Mouse (Mus musculus): ENCODE results near the gene Aig1. TPM values are rescaled to one million over a fixed set of nuclear protein-coding genes. Genes with fewer than 3 reads are reported as not detected.

Gene Aig1
- polyA plus RNA-seq, 1 experiment, result 12.1 TPM

GRCm38 (mm10) chr10:13713711-13714110, 155.1 kb downstream of the Aig1 start:
- Histone ChIP-seq H3K4me3 (ENCODE audit: extremely low read depth, insufficient read depth, insufficient read length) (no peak overlapping the region), H3K27ac (ENCODE audit: insufficient read depth, low read length) (no peak overlapping the region), H3K36me3 (ENCODE audit: control insufficient read depth, insufficient read depth, low read length) (no peaks in the 10 kb centered on the region), H3K4me1 (ENCODE audit: control insufficient read depth, insufficient read depth, insufficient read length) (no peaks in the 10 kb centered on the region), H3K27me3 (ENCODE audit: control insufficient read depth, insufficient read depth, low read length) (no peaks in the 10 kb centered on the region)
- TF ChIP-seq POLR2A (IDR thresholded peaks at IDR 0.05; ENCODE audit: low read depth, low read length) (no peak), CTCF (IDR thresholded peaks at IDR 0.05; ENCODE audit: extremely low read depth, insufficient read depth, insufficient read length, insufficient replicate concordance) (no peak)
- 80% methylated on average over 5 of the region's 5 CpGs for WGBS
- DNase-seq (ENCODE audit: low read depth in 1 of 2, low spot score in 2 of 2), result no peak

- no peaks in the 10 kb centered on the region for H3K36me3 ChIP-seq (ENCODE audit: control insufficient read depth, insufficient read depth, low read length)
- H3K4me1 ChIP-seq (ENCODE audit: control insufficient read depth, insufficient read depth, insufficient read length), result no peaks in the 10 kb centered on the region
- TF ChIP-seq CTCF (IDR thresholded peaks at IDR 0.05; ENCODE audit: extremely low read depth, insufficient read depth, insufficient read length, insufficient replicate concordance), result no peak
- H3K27me3 ChIP-seq (ENCODE audit: control insufficient read depth, insufficient read depth, low read length), result no peaks in the 10 kb centered on the region
- 96% methylated on average over 2 of the region's 2 CpGs for WGBS
- no peak for DNase-seq (ENCODE audit: low read depth in 1 of 2, low spot score in 2 of 2)
- no peak overlapping the region for H3K27ac ChIP-seq (ENCODE audit: insufficient read depth, low read length)
- no peak overlapping the region for H3K4me3 ChIP-seq (ENCODE audit: extremely low read depth, insufficient read depth, insufficient read length)
Measured at GRCm38 (mm10) chr10:13713116-13713515, 155.7 kb downstream of the Aig1 start.

GRCm38 (mm10) chr10:13711281-13711829, 157.4 kb downstream of the Aig1 start:
- no peaks in the 10 kb centered on the region for H3K36me3 ChIP-seq (ENCODE audit: control insufficient read depth, insufficient read depth, low read length)
- no peaks in the 10 kb centered on the region for H3K4me1 ChIP-seq (ENCODE audit: control insufficient read depth, insufficient read depth, insufficient read length)
- TF ChIP-seq CTCF (IDR thresholded peaks at IDR 0.05; ENCODE audit: extremely low read depth, insufficient read depth, insufficient read length, insufficient replicate concordance), result no peak
- no peak for TF ChIP-seq POLR2A (IDR thresholded peaks at IDR 0.05; ENCODE audit: low read depth, low read length)
- 90% methylated on average over 8 of the region's 8 CpGs for WGBS
- no peak for DNase-seq (ENCODE audit: low read depth in 1 of 2, low spot score in 2 of 2)
- H3K27ac ChIP-seq (ENCODE audit: insufficient read depth, low read length), result no peak overlapping the region
- H3K4me3 ChIP-seq (ENCODE audit: extremely low read depth, insufficient read depth, insufficient read length), result no peak overlapping the region
- H3K27me3 ChIP-seq (ENCODE audit: control insufficient read depth, insufficient read depth, low read length), result no peaks in the 10 kb centered on the region

GRCm38 (mm10) chr10:13705771-13706170, 163.0 kb downstream of the Aig1 start:
- no peaks in the 10 kb centered on the region for H3K36me3 ChIP-seq (ENCODE audit: control insufficient read depth, insufficient read depth, low read length)
- WGBS, result 92% methylated on average over 4 of the region's 4 CpGs
- no peaks in the 10 kb centered on the region for H3K4me1 ChIP-seq (ENCODE audit: control insufficient read depth, insufficient read depth, insufficient read length)
- no peak for TF ChIP-seq POLR2A (IDR thresholded peaks at IDR 0.05; ENCODE audit: low read depth, low read length)
- no peak for TF ChIP-seq CTCF (IDR thresholded peaks at IDR 0.05; ENCODE audit: extremely low read depth, insufficient read depth, insufficient read length, insufficient replicate concordance)
- no peak overlapping the region for H3K4me3 ChIP-seq (ENCODE audit: extremely low read depth, insufficient read depth, insufficient read length)
- no peaks in the 10 kb centered on the region for H3K27me3 ChIP-seq (ENCODE audit: control insufficient read depth, insufficient read depth, low read length)
- no peak for DNase-seq (ENCODE audit: low read depth in 1 of 2, low spot score in 2 of 2)
- no peak overlapping the region for H3K27ac ChIP-seq (ENCODE audit: insufficient read depth, low read length)

- no peak for DNase-seq (ENCODE audit: low read depth in 1 of 2, low spot score in 2 of 2)
- no peaks in the 10 kb centered on the region for H3K36me3 ChIP-seq (ENCODE audit: control insufficient read depth, insufficient read depth, low read length)
- no peaks in the 10 kb centered on the region for H3K27me3 ChIP-seq (ENCODE audit: control insufficient read depth, insufficient read depth, low read length)
- H3K27ac ChIP-seq (ENCODE audit: insufficient read depth, low read length), result no peak overlapping the region
- TF ChIP-seq CTCF (IDR thresholded peaks at IDR 0.05; ENCODE audit: extremely low read depth, insufficient read depth, insufficient read length, insufficient replicate concordance) (no peak), POLR2A (IDR thresholded peaks at IDR 0.05; ENCODE audit: low read depth, low read length) (no peak)
- 90% methylated on average over 6 of the region's 6 CpGs for WGBS
- no peaks in the 10 kb centered on the region for H3K4me1 ChIP-seq (ENCODE audit: control insufficient read depth, insufficient read depth, insufficient read length)
- no peak overlapping the region for H3K4me3 ChIP-seq (ENCODE audit: extremely low read depth, insufficient read depth, insufficient read length)
Measured at GRCm38 (mm10) chr10:13702688-13703087, 166.1 kb downstream of the Aig1 start.

- TF ChIP-seq CTCF (IDR thresholded peaks at IDR 0.05; ENCODE audit: extremely low read depth, insufficient read depth, insufficient read length, insufficient replicate concordance), result no peak
- no peak for TF ChIP-seq POLR2A (IDR thresholded peaks at IDR 0.05; ENCODE audit: low read depth, low read length)
Measured at GRCm38 (mm10) chr10:13702043-13702442, 166.7 kb downstream of the Aig1 start.

GRCm38 (mm10) chr10:13696326-13696725, 172.5 kb downstream of the Aig1 start:
- Histone ChIP-seq H3K36me3 (ENCODE audit: control insufficient read depth, insufficient read depth, low read length) (no peaks in the 10 kb centered on the region), H3K27ac (ENCODE audit: insufficient read depth, low read length) (no peak overlapping the region), H3K4me1 (ENCODE audit: control insufficient read depth, insufficient read depth, insufficient read length) (no peaks in the 10 kb centered on the region), H3K4me3 (ENCODE audit: extremely low read depth, insufficient read depth, insufficient read length) (no peak overlapping the region), H3K27me3 (ENCODE audit: control insufficient read depth, insufficient read depth, low read length) (no peaks in the 10 kb centered on the region)
- TF ChIP-seq POLR2A (IDR thresholded peaks at IDR 0.05; ENCODE audit: low read depth, low read length), result no peak
- no peak for TF ChIP-seq CTCF (IDR thresholded peaks at IDR 0.05; ENCODE audit: extremely low read depth, insufficient read depth, insufficient read length, insufficient replicate concordance)
- DNase-seq (ENCODE audit: low read depth in 1 of 2, low spot score in 2 of 2), result no peak

More at GRCm38 (mm10) chr10:13702043-13702442, 166.7 kb downstream of the Aig1 start:
- Histone ChIP-seq H3K27ac (ENCODE audit: insufficient read depth, low read length) (no peak overlapping the region), H3K36me3 (ENCODE audit: control insufficient read depth, insufficient read depth, low read length) (no peaks in the 10 kb centered on the region), H3K4me3 (ENCODE audit: extremely low read depth, insufficient read depth, insufficient read length) (no peak overlapping the region), H3K4me1 (ENCODE audit: control insufficient read depth, insufficient read depth, insufficient read length) (no peaks in the 10 kb centered on the region), H3K27me3 (ENCODE audit: control insufficient read depth, insufficient read depth, low read length) (no peaks in the 10 kb centered on the region)
- DNase-seq (ENCODE audit: low read depth in 1 of 2, low spot score in 2 of 2), result no peak
- 79% methylated on average over 8 of the region's 8 CpGs for WGBS
